ENCODE assay signal across 32 mouse cellular contexts in the genomic region with DNA sequence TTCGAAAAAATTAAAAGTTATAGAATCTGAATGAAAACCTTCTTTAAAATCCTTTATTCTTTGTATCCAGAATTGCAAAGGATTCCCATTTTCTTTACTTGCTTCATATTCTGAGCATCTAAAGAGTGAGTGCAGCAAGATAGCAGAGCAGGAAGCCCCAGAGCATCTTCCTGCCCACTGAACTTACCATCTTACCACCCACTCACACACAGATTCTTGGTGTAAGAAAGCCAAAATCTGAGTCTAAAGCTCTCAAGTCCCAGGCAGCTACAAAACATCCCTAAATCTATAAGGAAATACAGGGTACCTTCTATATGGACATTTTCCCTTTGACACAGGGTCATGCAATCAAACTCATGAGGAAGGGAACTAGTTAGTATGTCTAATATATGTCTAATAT.
"Had no signal": no experiment of that assay in that cellular context is flagged by ENCODE, and none has a peak within 500 bp of the region (broad histone marks: within the 10 kb centered on the region; RNA-seq: fewer than 3 reads in every experiment).

No protein-coding gene starts in this region.

- H3K27me3 ChIP-seq: limb, embryonic 12.5 days; limb, embryonic 13.5 days; limb, embryonic 15.5 days; liver, embryonic 12.5 days; liver, embryonic 13.5 days; liver, embryonic 15.5 days; lung, embryonic 15.5 days; megakaryocyte, embryonic 14.5 days; midbrain, embryonic 12.5 days; midbrain, embryonic 13.5 days; midbrain, embryonic 15.5 days; neural tube, embryonic 12.5 days had no signal

- H3K27ac ChIP-seq: limb, embryonic 10.5 days; limb, embryonic 12.5 days; limb, embryonic 13.5 days; limb, embryonic 15.5 days; liver, embryonic 12.5 days; liver, embryonic 13.5 days; liver, embryonic 14.5 days; liver, embryonic 15.5 days; lung, embryonic 15.5 days; macrophage; midbrain, embryonic 10.5 days; midbrain, embryonic 12.5 days; midbrain, embryonic 13.5 days; midbrain, embryonic 15.5 days; neural tube, embryonic 12.5 days had no signal

- H3K4me2 ChIP-seq: limb, embryonic 12.5 days; limb, embryonic 13.5 days; limb, embryonic 15.5 days; liver, embryonic 11.5 days; liver, embryonic 12.5 days; liver, embryonic 13.5 days; liver, embryonic 15.5 days; lung, embryonic 14.5 days; lung, embryonic 15.5 days; midbrain, embryonic 11.5 days; midbrain, embryonic 12.5 days; midbrain, embryonic 13.5 days; midbrain, embryonic 15.5 days; neural tube, embryonic 12.5 days had no signal

- H3K9me3 ChIP-seq: limb, embryonic 10.5 days; limb, embryonic 12.5 days; limb, embryonic 13.5 days; limb, embryonic 15.5 days; liver, embryonic 12.5 days; liver, embryonic 13.5 days; lung, embryonic 15.5 days; megakaryocyte, embryonic 14.5 days; midbrain, embryonic 10.5 days; midbrain, embryonic 12.5 days; midbrain, embryonic 13.5 days; midbrain, embryonic 15.5 days; neural tube, embryonic 12.5 days had no signal

- DNase-seq: left cerebral cortex, postnatal 4 days; liver; liver, embryonic 13.5 days; liver, postnatal 0 days; lung, adult 18-20 months; lung, adult 2 months; lung, embryonic 14.5 days; lung, postnatal 10 days; lung, postnatal 14 days; lung, postnatal 36 days; lung, postnatal 4 days; midbrain, embryonic 14.5 days had no signal

- ATAC-seq: liver, embryonic 12.5 days; liver, postnatal 0 days; lung, postnatal 0 days; midbrain, embryonic 13.5 days; midbrain, embryonic 15.5 days; midbrain, embryonic 16.5 days had no signal

- H3K4me1 ChIP-seq: limb, embryonic 10.5 days; limb, embryonic 12.5 days; limb, embryonic 13.5 days; limb, embryonic 15.5 days; liver, embryonic 12.5 days; liver, embryonic 13.5 days; liver, embryonic 15.5 days; lung, embryonic 15.5 days; megakaryocyte, embryonic 14.5 days; midbrain, embryonic 10.5 days; midbrain, embryonic 12.5 days; midbrain, embryonic 13.5 days; neural tube, embryonic 12.5 days had no signal

- H3K4me3 ChIP-seq: limb, embryonic 10.5 days; limb, embryonic 12.5 days; limb, embryonic 13.5 days; limb, embryonic 15.5 days; liver, embryonic 12.5 days; liver, embryonic 13.5 days; liver, embryonic 15.5 days; lung, embryonic 15.5 days; megakaryocyte, embryonic 14.5 days; midbrain, embryonic 10.5 days; midbrain, embryonic 12.5 days; midbrain, embryonic 13.5 days; midbrain, embryonic 15.5 days; myocyte; neural tube, embryonic 12.5 days had no signal

- H3K36me3 ChIP-seq: limb, embryonic 10.5 days; limb, embryonic 12.5 days; limb, embryonic 13.5 days; limb, embryonic 15.5 days; liver, embryonic 12.5 days; liver, embryonic 13.5 days; liver, embryonic 15.5 days; lung, embryonic 15.5 days; midbrain, embryonic 10.5 days; midbrain, embryonic 12.5 days; midbrain, embryonic 13.5 days; midbrain, embryonic 15.5 days; neural tube, embryonic 12.5 days had no signal

- H3K9ac ChIP-seq: limb, embryonic 12.5 days; limb, embryonic 13.5 days; limb, embryonic 15.5 days; liver, embryonic 12.5 days; liver, embryonic 13.5 days; liver, embryonic 14.5 days; liver, embryonic 15.5 days; liver, postnatal 0 days; lung, embryonic 14.5 days; lung, embryonic 15.5 days; midbrain, embryonic 12.5 days; midbrain, embryonic 13.5 days; midbrain, embryonic 15.5 days; neural tube, embryonic 12.5 days had no signal
